Mouse (Mus musculus) liver, postnatal 0 days (tissue): ENCODE results near the gene Slc6a9.
A peak's percentile ranks its signal among the peaks of the same experiment; 100 is the strongest.

Experiments used
- CTCF ChIP-seq: sonication (generic); IDR thresholded peaks from 2 replicates; pipeline ENCODE4 v1.5.1; 2016; ENCODE audit warnings: antibody characterized with exemption, low read depth
- EP300 ChIP-seq: IDR thresholded peaks from 2 replicates; pipeline ENCODE4 v1.6.1; 2016; ENCODE audit warnings: antibody characterized with exemption, low read depth, mild to moderate bottlenecking

DNA sequence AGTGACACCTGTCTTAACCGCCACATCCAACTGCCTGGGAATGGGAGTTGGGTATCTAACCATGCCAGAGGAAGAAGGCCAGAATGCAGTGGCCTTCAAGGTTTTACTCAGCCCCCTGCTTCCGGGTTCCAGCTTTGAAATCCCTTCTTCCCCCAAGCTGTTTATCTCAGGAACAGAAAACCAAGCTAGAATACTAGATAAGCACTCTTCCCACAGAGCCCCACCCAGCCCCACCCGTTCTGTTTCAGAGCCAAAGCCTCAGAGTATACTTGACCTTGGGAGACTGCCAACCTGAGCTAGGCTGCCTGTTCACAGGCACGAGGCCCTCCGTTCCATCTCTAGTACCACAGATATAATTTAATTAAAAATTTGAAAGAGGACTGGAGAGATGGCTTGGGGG, 27.3 kb upstream of the Slc6a9 start:
- TF ChIP-seq CTCF (no peak), EP300 (peak; percentile 85; the same call in 1 of the 2 replicates)
